Mouse (Mus musculus) E14TG2a.4 (cell line): ENCODE data around the gene Chkb.
A peak's percentile ranks its signal among the peaks of the same experiment; 100 is the strongest.

ENCODE experiments used
- CTCF ChIP-seq: conservative IDR thresholded peaks from 2 replicates; pipeline ENCODE4 v1.5.1; 2014; ENCODE audit warnings: low read length
- NANOG ChIP-seq: IDR thresholded peaks from 2 replicates; pipeline ENCODE4 v1.6.1; 2014; ENCODE audit warnings: borderline replicate concordance, low read length, mixed read lengths
- POU5F1 ChIP-seq: IDR thresholded peaks from 2 replicates; pipeline ENCODE4 v1.6.1; 2014; ENCODE audit warnings: low read length, borderline replicate concordance

GRCm38 (mm10) chr15:89463334-89464235 lies 33.9 kb upstream of the Chkb start:
- peak; percentile 27 for TF ChIP-seq CTCF
- no peak for TF ChIP-seq POU5F1
- TF ChIP-seq NANOG: no peak
